Mouse (Mus musculus): ENCODE results near the gene Fat3.

- TF ChIP-seq CTCF (IDR thresholded peaks at IDR 0.05; ENCODE audit: low read depth) (no peak), EP300 (optimal IDR thresholded peaks at IDR 0.05) (no peak)
Measured at GRCm38 (mm10) chr9:16342577-16342976, 158.5 kb downstream of the Fat3 start.
